Mouse (Mus musculus) thymus, adult 2 months (tissue): ENCODE data around the gene Adsl.

Experiments used
- CTCF ChIP-seq: fragments of 200-500 bp; IDR thresholded peaks from 2 replicates; pipeline ENCODE4 v1.5.1; 2012; ENCODE audit warnings: mild to moderate bottlenecking, control low read depth, low read length, moderate library complexity, borderline replicate concordance; ENCODE audit not compliant: control insufficient read depth, poor library complexity, insufficient read depth; ENCODE audit errors: extremely low read depth
- POLR2A ChIP-seq: fragments of 200-500 bp; IDR thresholded peaks from 2 replicates; pipeline ENCODE4 v1.6.1; 2012; ENCODE audit warnings: mild to moderate bottlenecking, low read length, control low read depth, moderate library complexity; ENCODE audit not compliant: control insufficient read depth, poor library complexity, insufficient read depth; ENCODE audit errors: extremely low read depth

DNA sequence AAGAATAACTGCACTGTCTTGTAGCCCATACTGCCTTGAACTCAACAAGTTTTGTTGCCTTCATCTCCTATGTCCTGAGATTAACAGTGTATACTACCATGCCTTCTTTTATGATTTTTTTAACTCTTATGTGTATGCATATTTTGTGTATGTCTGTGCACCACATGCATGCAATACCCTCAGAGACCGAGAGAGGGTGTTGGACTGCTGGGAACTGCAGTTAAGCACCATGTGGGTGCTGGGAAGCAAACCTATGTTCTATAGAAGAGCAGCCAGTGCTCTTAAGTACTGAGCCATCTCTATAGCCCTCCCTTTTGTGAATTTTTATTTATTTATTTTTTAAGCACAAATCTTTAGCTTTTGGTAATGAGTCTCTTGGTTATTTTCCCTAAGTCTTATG is 34.5 kb upstream of the Adsl start:
- TF ChIP-seq CTCF (no peak), POLR2A (no peak)
